Mouse (Mus musculus) layer of hippocampus, adult 11-12 months (tissue): ENCODE data around the gene Morf4l1.

Experiments
- DNase-seq: peaks from one replicate; pipeline ENCODE4 v3.0.0; 2022; ENCODE audit warnings: low spot score

Gene Morf4l1

GRCm38 (mm10) chr9:90114567-90115307 is at the start of gene Morf4l1:
Gene Morf4l1 (minus strand): TSS chr9:90114774.
- peak; percentile 98 for DNase-seq

- no peak for DNase-seq
These were observed 49.1 kb upstream of the Morf4l1 start for GRCm38 (mm10) chr9:90163749-90164095.

GRCm38 (mm10) chr9:90162926-90163748 is 48.6 kb upstream of the Morf4l1 start, which contains the start of gene Adamts7:
Gene Adamts7 (plus strand): TSS chr9:90163069.
- peak; percentile 18 for DNase-seq

- DNase-seq: no peak
These were observed 47.8 kb upstream of the Morf4l1 start for GRCm38 (mm10) chr9:90162243-90162925.

GRCm38 (mm10) chr9:90146869-90147268 is 32.3 kb upstream of the Morf4l1 start:
- no peak for DNase-seq

- DNase-seq: no peak
These were observed 31.2 kb upstream of the Morf4l1 start for GRCm38 (mm10) chr9:90145788-90146187.

GRCm38 (mm10) chr9:90136678-90136965 is 22.0 kb upstream of the Morf4l1 start:
- DNase-seq: no peak

GRCm38 (mm10) chr9:90135963-90136677 is 21.5 kb upstream of the Morf4l1 start:
- no peak for DNase-seq

GRCm38 (mm10) chr9:90135466-90135865 is 20.9 kb upstream of the Morf4l1 start:
- no peak for DNase-seq

- no peak for DNase-seq
These were observed 19.2 kb upstream of the Morf4l1 start for GRCm38 (mm10) chr9:90133562-90134355.

GRCm38 (mm10) chr9:90128636-90129201 is 14.1 kb upstream of the Morf4l1 start:
- DNase-seq: no peak

- no peak for DNase-seq
These were observed 12.6 kb upstream of the Morf4l1 start for GRCm38 (mm10) chr9:90127146-90127545.

GRCm38 (mm10) chr9:90126260-90127010 is 11.9 kb upstream of the Morf4l1 start:
- peak; percentile 88 for DNase-seq

- DNase-seq: no peak
These were observed 11.0 kb upstream of the Morf4l1 start for GRCm38 (mm10) chr9:90125416-90126099.

- no peak for DNase-seq
These were observed 10.3 kb upstream of the Morf4l1 start for GRCm38 (mm10) chr9:90124873-90125245.

- no peak for DNase-seq
These were observed 9.7 kb upstream of the Morf4l1 start for GRCm38 (mm10) chr9:90124156-90124872.

GRCm38 (mm10) chr9:90122246-90122740 is 7.7 kb upstream of the Morf4l1 start:
- DNase-seq: no peak

GRCm38 (mm10) chr9:90117234-90117633 is 2.7 kb upstream of the Morf4l1 start:
- DNase-seq: no peak

- DNase-seq: no peak
These were observed 730 bp upstream of the Morf4l1 start for GRCm38 (mm10) chr9:90115308-90115700.
